Mouse (Mus musculus) megakaryocyte-erythroid progenitor cell, adult 5 weeks (primary cell): ENCODE data around the gene Btbd7. TPM values are rescaled to one million over a fixed set of nuclear protein-coding genes. Genes with fewer than 3 reads are reported as not detected.

Source experiments
- polyA plus RNA-seq: library from polyadenylated mRNA; stranded (reverse); fragments of >175 nt; gene quantifications from 2 replicates; pipeline ENCODE4 v1.2.3, GENCODE M21; 2012

Gene Btbd7
- 2.5 and 2.7 TPM in 2 replicates for polyA plus RNA-seq

GRCm38 (mm10) chr12:102878031-102878823 is at the start of gene Btbd7:
Gene Btbd7, minus strand, starts transcription at chr12:102878471.

GRCm38 (mm10) chr12:102899091-102899490 is 20.8 kb upstream of the Btbd7 start, which contains the start of gene Cox8c:
Gene Cox8c, plus strand, starts transcription at chr12:102899316.

GRCm38 (mm10) chr12:102758403-102758756 is 119.9 kb downstream of the Btbd7 start, which contains the start of gene Gm20604:
Gene Gm20604, minus strand, starts transcription at chr12:102758672.

GRCm38 (mm10) chr12:102757689-102758402 is 120.4 kb downstream of the Btbd7 start, which contains the start of the genes Gm28051, Gon7 and Ubr7:
Gene Gm28051, minus strand, starts transcription at chr12:102757765.
Gene Gon7, minus strand, starts transcription at chr12:102757803.
Gene Ubr7, plus strand, starts transcription at chr12:102757967.

DNA sequence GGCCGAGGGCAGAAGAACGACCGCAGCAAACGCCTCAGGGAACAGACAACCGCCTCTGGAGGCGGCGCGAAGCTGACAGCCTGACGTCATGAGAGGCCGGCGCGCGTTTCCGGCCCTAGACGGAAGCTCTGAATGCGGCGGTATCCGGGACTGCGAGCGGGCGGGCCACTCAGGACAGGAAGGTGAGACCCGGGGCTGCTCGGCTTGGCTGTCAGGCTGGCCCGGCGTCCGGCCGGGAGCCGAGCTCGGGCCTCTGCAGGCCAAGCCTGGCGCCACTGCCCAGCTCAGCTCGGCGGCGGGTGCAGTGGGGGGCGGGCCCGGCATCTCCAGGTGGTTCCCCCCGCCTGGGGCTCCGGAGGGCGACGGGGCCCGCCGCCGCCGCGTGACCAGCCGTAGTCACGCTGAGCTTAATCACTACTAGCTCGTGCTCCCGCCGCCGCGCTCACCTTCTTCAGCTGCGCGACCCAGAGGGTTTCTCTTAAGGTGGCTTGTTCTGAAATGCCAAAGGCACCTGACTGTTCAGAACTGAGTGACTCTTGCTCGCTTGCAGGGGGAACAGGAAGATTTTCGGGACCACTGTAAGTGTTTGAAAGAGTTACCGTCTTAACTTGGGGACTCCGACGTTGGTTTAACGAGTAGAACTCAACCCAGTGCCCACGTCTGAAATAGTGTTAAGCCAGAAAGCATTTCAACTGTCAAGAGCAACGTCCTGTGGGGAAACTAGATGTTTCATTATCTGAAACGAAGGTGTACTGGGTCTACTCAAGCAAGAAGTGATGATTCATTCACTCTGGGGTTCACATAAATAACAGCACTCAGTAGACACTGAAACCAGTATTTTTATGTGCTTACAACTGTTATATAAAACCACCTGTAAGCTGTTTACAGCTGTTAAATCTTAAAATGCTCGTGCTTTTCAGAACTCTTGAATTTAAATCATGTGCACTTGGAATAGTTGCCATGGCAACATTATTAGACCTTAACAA is 134.4 kb downstream of the Btbd7 start, which contains the start of the genes Moap1 and Tmem251:
Moap1 (minus strand) TSS at position 73 of the 986 bp plus-strand sequence.
Tmem251 (plus strand) TSS at position 174 of the 986 bp plus-strand sequence.

Other genes starting within 250 kb of the Btbd7 start
- gene Itpk1, start 173.5 kb downstream of the Btbd7 start, polyA plus RNA-seq: 38.1 and 45.0 TPM in 2 replicates
- 2.3 and 2.6 TPM in 2 replicates for gene Moap1, start 134.8 kb downstream of the Btbd7 start, polyA plus RNA-seq
- gene Tmem251, start 134.7 kb downstream of the Btbd7 start, polyA plus RNA-seq: 1.9 and 2.5 TPM in 2 replicates
- 2.5 TPM in 1 of 2 replicates, not detected in the other for gene Gm28051, start 120.7 kb downstream of the Btbd7 start, polyA plus RNA-seq
- gene Gon7, start 120.7 kb downstream of the Btbd7 start, polyA plus RNA-seq: 19.3 and 26.9 TPM in 2 replicates
- gene Ubr7, start 120.5 kb downstream of the Btbd7 start, polyA plus RNA-seq: 18.5 and 21.5 TPM in 2 replicates
- 2.3 and 2.7 TPM in 2 replicates for gene Gm20604, start 119.8 kb downstream of the Btbd7 start, polyA plus RNA-seq
- not detected in 2 replicates for gene Cox8c, start 20.8 kb upstream of the Btbd7 start, polyA plus RNA-seq
- gene Unc79, start 70.4 kb upstream of the Btbd7 start, polyA plus RNA-seq: 0.04 TPM in 1 of 2 replicates, not detected in the other